Mouse (Mus musculus) embryonic facial prominence, embryonic 11.5 days (tissue): ENCODE measurements around the gene Pdlim5. TPM values are rescaled to one million over a fixed set of nuclear protein-coding genes. Genes with fewer than 3 reads are reported as not detected.

ENCODE experiments used
- ATAC-seq: fragments of 200-750 bp; cut with Nextera tagmentation; replicated peaks from 2 replicates; pipeline ENCODE4 v1.8.0; 2017; ENCODE audit warnings: low read depth; ENCODE audit not compliant: insufficient number of reproducible peaks, low FRiP score, low TSS enrichment
- DNase-seq: peaks from one replicate; pipeline ENCODE4 v3.0.0-alpha.2; 2015; ENCODE audit warnings: low spot score
- H3K27ac ChIP-seq: fragments of 300-500 bp; sonication (generic); replicated peaks from 2 replicates; pipeline ENCODE4 v1.5.1; 2014; ENCODE audit warnings: mild to moderate bottlenecking, low read depth, low read length, control low read depth
- H3K27me3 ChIP-seq: fragments of 300-500 bp; sonication (generic); 2 replicates; pipeline ENCODE4 v1.6.1; 2014; ENCODE audit warnings: mild to moderate bottlenecking, low read length, moderate library complexity, mixed read lengths; ENCODE audit not compliant: control insufficient read depth, insufficient read depth
- H3K36me3 ChIP-seq: fragments of 300-500 bp; sonication (generic); replicated peaks from 2 replicates; pipeline ENCODE4 v1.6.1; 2014; ENCODE audit warnings: low read depth, mild to moderate bottlenecking, low read length, moderate library complexity, mixed read lengths; ENCODE audit not compliant: control insufficient read depth, insufficient read depth
- H3K4me1 ChIP-seq: fragments of 300-500 bp; sonication (generic); 2 replicates; pipeline ENCODE4 v1.6.1; 2014; ENCODE audit warnings: low read length, mixed read lengths; ENCODE audit not compliant: control insufficient read depth, insufficient read depth
- H3K4me2 ChIP-seq: fragments of 300-500 bp; sonication (generic); 2 replicates; pipeline ENCODE4 v1.6.1; 2014; ENCODE audit warnings: low read depth, mild to moderate bottlenecking, control low read depth, low read length, moderate library complexity
- H3K4me3 ChIP-seq: fragments of 300-500 bp; sonication (generic); 2 replicates; pipeline ENCODE4 v1.5.1; 2014; ENCODE audit warnings: low read depth, low read length, control low read depth
- H3K9ac ChIP-seq: fragments of 300-500 bp; sonication (generic); replicated peaks from 2 replicates; pipeline ENCODE4 v1.6.1; 2014; ENCODE audit warnings: mild to moderate bottlenecking, control low read depth, low read length
- H3K9me3 ChIP-seq: fragments of 300-500 bp; sonication (generic); replicated peaks from 2 replicates; pipeline ENCODE4 v1.6.1; 2016; ENCODE audit warnings: mild to moderate bottlenecking, low read length, inconsistent platforms, mixed read lengths; ENCODE audit not compliant: control insufficient read depth
- WGBS: fragments of 180-500 bp; shearing (Covaris S2); extraction: QIAGEN DNeasy Blood & Tissue Kit; methylation state at CpG from one replicate; pipeline ENCODE4 v1.1.7; 2014; 5-methylcytosine and 5-hydroxymethylcytosine counted together
- polyA plus RNA-seq: library from polyadenylated mRNA; unstranded; fragments of >200 nt; fragmentation: Nextera tagmentation; extraction: Ambion mirVana; gene quantifications from 2 replicates; pipeline ENCODE4 v1.2.1, GENCODE M21; 2014

Pdlim5 gene
- polyA plus RNA-seq, 1 experiment from 2014 or later = 19.6 TPM

DNA sequence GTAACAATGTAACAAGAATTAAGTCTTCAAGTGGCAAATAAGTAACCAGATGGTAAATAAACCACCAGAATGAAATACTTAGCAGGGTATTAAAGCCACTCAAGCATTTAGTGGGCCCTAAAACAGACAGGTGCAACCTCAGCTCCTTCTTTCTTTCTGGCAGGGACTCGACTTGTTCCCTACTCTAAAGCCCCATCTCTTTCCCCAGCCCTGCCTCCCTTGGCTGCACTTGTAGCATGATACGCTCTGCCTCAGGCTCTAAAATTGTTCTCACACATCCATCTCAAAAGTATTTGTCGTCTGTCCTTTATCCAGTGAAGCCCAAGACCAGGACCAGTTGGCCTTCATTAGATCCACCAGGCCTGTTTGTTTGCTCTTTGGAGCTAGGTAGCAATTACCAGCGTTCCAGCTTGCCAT is 28.0 kb upstream of the Pdlim5 start:
- Histone ChIP-seq H3K27me3 (no peaks in the 10 kb centered on the region), H3K9me3 (no peaks in the 10 kb centered on the region), H3K27ac (no peak overlapping the region), H3K36me3 (no peaks in the 10 kb centered on the region), H3K4me1 (no peaks in the 10 kb centered on the region), H3K4me3 (no peak overlapping the region), H3K4me2 (no peak overlapping the region), H3K9ac (no peak overlapping the region)
- ATAC-seq = no peak
- 80% methylated on average over 4 of the region's 4 CpGs for WGBS
- no peak for DNase-seq

DNA sequence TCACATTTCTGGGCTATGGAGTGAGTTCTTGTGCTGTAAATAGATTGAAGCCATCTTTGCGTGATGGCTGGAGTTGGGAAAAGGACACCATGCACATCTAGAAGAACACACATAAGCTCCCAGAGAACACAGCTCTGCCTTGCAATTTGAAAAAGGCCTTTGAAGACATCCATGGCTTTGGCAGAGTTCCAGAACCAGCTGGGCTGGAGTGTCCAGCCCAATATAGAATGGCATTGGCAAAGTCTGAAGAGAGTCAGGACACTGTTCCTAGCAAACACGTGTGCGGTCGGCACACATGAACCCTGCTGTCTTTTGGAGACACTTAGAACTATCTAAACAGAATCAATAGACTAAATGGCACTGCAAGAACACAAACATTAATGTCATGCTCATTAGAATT is 26.7 kb upstream of the Pdlim5 start:
- Histone ChIP-seq H3K4me3 (no peak overlapping the region), H3K9ac (no peak overlapping the region), H3K4me1 (no peaks in the 10 kb centered on the region), H3K4me2 (no peak overlapping the region), H3K27ac (no peak overlapping the region), H3K36me3 (no peaks in the 10 kb centered on the region), H3K9me3 (no peaks in the 10 kb centered on the region), H3K27me3 (no peaks in the 10 kb centered on the region)
- DNase-seq (no peak), ATAC-seq (no peak)
- 90% methylated on average over 4 of the region's 4 CpGs for WGBS

DNA sequence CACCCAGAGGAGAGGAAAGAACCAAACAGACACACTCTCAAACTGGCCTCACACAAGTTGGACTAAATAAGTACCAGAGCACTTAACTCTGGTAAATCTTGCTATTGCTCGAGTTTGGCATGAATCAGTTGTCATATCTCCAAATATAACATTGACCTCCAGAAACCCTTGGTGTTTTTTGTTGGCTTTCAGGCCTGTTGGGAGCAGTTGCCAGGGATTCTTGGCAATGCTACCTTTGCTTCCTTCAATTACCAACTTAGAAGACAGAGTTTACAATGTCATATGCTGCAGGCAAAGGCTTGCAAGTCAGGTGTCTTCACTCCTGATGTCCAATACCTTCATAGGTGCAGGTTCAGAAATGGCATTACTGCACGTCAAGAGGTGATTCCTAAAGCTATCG is 26.0 kb upstream of the Pdlim5 start:
- H3K36me3 ChIP-seq = no peaks in the 10 kb centered on the region
- no peak for DNase-seq
- 85% methylated on average over 3 of the region's 3 CpGs for WGBS

DNA sequence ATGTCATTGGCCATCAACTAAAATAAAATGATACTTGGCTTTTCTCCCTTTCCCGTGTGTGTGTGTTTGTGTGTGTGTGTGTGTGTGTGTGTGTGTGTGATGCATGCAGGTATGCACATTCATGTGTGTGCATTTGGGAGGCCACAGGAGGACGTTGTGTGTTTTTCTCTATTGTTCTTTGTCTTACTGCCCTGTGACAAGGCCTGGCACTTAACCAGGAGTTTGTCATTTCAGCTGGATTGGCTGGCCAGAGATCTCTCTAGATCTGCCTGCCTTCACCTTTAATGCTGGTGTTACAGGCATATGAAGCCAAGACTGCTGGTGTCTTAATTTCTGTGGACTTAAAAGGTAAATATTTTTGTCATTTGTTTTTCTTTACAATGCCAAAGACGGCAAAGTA is 22.5 kb upstream of the Pdlim5 start:
- no peak for DNase-seq
- WGBS = 66% methylated on average over 3 of the region's 3 CpGs
- Histone ChIP-seq H3K9ac (no peak overlapping the region), H3K9me3 (no peaks in the 10 kb centered on the region), H3K27ac (no peak overlapping the region), H3K27me3 (no peaks in the 10 kb centered on the region), H3K4me3 (no peak overlapping the region), H3K4me1 (no peaks in the 10 kb centered on the region), H3K4me2 (no peak overlapping the region), H3K36me3 (no peaks in the 10 kb centered on the region)
- ATAC-seq = no peak

More for the DNA sequence above, 26.0 kb upstream of the Pdlim5 start:
- no peaks in the 10 kb centered on the region for H3K9me3 ChIP-seq
- no peak overlapping the region for H3K27ac ChIP-seq
- H3K9ac ChIP-seq = no peak overlapping the region
- H3K4me2 ChIP-seq = no peak overlapping the region
- H3K4me3 ChIP-seq = no peak overlapping the region
- H3K27me3 ChIP-seq = no peaks in the 10 kb centered on the region
- no peak for ATAC-seq
- H3K4me1 ChIP-seq = no peaks in the 10 kb centered on the region

DNA sequence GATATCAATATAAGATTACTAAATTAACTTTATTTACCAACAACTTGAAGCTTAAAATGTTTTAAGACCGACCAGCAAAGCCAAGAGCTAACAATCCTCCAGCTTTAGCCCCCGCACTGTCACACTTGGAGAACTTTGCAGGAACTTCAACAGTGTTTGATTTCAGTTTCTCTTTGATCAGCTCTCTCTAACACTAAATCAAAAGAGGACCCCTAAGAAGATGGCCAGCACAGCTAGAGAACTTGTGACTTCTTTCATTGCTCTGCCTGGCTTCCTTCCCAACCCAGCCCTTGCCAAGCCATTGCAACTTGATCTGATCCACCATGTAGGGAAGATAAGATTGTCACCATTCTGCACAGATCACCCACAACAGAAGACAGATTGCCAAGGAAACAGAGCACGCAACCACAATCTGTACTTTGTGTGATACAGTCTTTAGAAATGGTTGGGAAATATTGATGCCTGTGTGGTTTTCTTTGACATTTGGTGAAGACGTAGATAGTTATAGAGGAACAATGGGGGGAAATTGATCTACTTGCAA is 17.9 kb upstream of the Pdlim5 start:
- Histone ChIP-seq H3K4me1 (no peaks in the 10 kb centered on the region), H3K36me3 (no peaks in the 10 kb centered on the region), H3K4me2 (no peak overlapping the region), H3K9me3 (no peaks in the 10 kb centered on the region), H3K9ac (no peak overlapping the region), H3K27me3 (no peaks in the 10 kb centered on the region), H3K27ac (no peak overlapping the region), H3K4me3 (no peak overlapping the region)
- ATAC-seq (no peak), DNase-seq (no peak)
- 89% methylated on average over 4 of the region's 4 CpGs for WGBS

DNA sequence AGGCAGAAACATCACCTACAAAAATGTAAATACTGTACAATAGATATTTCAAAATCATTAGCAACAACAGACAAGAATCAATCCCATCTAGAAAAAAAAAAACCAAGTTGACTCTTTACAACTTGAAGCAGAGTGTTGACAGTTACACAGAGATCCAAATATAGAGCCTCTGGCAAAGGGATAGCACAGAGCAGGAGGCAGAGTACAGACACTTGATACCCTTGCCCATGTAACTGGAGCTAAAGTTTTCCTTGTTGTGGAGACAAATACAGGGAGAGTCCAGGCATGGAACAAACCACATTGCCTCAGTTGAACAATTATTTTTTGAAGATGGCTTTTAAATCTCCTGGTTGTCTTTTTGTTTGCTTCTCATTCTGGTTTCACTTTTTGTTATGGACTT is 15.4 kb upstream of the Pdlim5 start:
- ATAC-seq (no peak), DNase-seq (no peak)
- Histone ChIP-seq H3K4me1 (no peaks in the 10 kb centered on the region), H3K27ac (no peak overlapping the region), H3K27me3 (no peaks in the 10 kb centered on the region), H3K36me3 (no peaks in the 10 kb centered on the region), H3K9ac (no peak overlapping the region), H3K9me3 (no peaks in the 10 kb centered on the region), H3K4me3 (no peak overlapping the region), H3K4me2 (no peak overlapping the region)

DNA sequence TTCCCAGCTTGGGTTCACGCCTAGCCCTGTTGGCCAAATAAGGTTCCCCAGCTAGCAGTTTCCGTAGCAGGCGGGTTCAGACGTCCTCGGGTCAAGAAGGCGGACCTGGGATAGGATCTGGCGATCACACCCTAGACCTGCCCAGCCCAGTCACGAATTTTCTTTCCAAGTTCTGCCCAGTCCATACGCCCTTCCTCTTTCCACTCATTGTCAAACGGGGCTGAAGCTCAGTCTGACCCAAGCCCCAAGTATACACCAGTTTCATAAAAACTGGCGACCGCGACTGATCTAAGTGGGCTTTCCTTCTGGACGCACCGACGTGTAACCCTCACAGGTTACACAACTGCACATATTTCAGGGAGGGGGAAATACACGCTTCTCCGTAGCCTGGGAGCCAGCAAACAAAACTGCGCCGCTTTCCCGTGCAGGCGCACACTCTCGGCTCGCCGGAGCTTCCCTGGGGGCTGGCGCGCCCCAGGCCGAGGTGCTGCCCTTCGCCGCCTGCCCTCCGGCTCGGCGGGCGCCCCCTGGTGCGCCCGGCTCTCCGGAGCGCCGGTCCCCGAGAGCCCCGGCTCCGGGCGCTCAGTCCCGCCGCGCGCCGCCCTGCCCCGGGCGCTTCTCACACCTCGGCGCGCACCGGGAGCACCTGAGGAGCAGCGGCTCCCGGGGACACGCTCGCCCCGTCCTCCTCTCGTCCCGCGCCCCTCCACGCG is 544 bp downstream of the Pdlim5 start:
- ATAC-seq = peak; percentile 27
- H3K4me1 ChIP-seq = no peaks in the 10 kb centered on the region
- H3K9me3 ChIP-seq = no peaks in the 10 kb centered on the region
- peak overlapping the region; percentile 70 for H3K9ac ChIP-seq
- peak overlapping the region; percentile 80 for H3K4me3 ChIP-seq
- peak overlapping the region; percentile 16; the same call in 1 of the 2 replicates for H3K27ac ChIP-seq
- H3K36me3 ChIP-seq = no peaks in the 10 kb centered on the region
- DNase-seq = peak; percentile 47
- WGBS = under 1% methylated on average over 56 of the region's 64 CpGs
- H3K27me3 ChIP-seq = no peaks in the 10 kb centered on the region
- peak overlapping the region; percentile 63 for H3K4me2 ChIP-seq

DNA sequence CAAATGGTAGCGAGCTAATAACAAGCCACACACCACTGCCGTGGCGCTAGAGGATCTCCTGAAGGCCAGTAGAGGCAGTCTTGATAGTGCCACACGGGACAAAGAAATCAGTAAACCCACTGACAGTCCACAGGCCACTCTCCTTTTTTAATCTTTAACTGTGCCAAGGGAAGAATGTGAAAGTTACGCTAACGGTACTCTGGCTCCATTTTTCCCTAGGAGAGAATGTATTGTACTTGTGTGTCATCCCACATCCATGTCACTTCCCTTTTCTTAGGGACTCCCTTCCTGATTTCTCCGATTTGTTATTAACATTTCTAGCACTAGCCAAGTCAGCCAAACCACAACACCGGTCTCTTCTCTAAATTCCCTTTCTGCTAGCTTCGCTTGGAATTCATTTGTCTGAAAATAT is 1.5 kb downstream of the Pdlim5 start:
- H3K36me3 ChIP-seq = no peaks in the 10 kb centered on the region
- no peak overlapping the region for H3K27ac ChIP-seq
- ATAC-seq = no peak
- no peaks in the 10 kb centered on the region for H3K27me3 ChIP-seq
- H3K9ac ChIP-seq = no peak overlapping the region
- H3K9me3 ChIP-seq = no peaks in the 10 kb centered on the region
- DNase-seq = no peak
- no peak overlapping the region for H3K4me3 ChIP-seq
- 55% methylated on average over 9 of the region's 9 CpGs for WGBS
- peak overlapping the region; percentile 63; the same call in 1 of the 2 replicates for H3K4me2 ChIP-seq
- H3K4me1 ChIP-seq = no peaks in the 10 kb centered on the region
